ENCODE assay signal across 9 mouse cellular contexts in the genomic region with DNA sequence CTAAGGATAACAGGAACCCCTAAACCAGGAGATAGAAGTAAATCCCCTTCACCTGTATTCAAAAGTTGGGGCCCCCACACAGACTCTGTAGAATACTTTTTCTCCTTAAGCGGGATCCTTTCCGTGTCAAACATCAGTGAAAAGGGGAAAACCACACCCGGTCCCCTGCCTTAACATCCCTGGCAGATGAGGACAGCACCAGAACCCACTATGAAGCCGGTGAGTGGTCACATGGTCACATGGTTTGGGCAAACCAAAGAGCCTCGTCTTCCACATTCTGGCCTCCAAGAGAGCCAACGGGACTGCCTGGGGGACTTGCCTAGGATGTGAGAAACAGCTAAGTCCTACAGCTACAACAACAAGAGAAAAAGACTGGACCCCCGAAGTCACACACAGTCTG. TPM values are rescaled to one million over a fixed set of nuclear protein-coding genes. Genes with fewer than 3 reads are reported as not detected.
A peak's percentile ranks its signal among the peaks of the same experiment; 100 is the strongest.
DNase-seq lines count a peak whose midpoint lies in the region; ATAC-seq and TF ChIP-seq lines count a peak whose summit lies in the region.
"Had no signal": no experiment of that assay in that cellular context is flagged by ENCODE, and none has a peak within 500 bp of the region (broad histone marks: within the 10 kb centered on the region; RNA-seq: fewer than 3 reads in every experiment).

No protein-coding gene starts in this region.

- H3K36me3 ChIP-seq in megakaryocyte, embryonic 14.5 days (replicated peaks; ENCODE audit: low read length), result no peaks in the 10 kb centered on the region
- no peaks in the 10 kb centered on the region for H3K36me3 ChIP-seq in liver, embryonic 16.5 days (ENCODE audit: control insufficient read depth, insufficient read depth)
- H3K36me3 ChIP-seq in stomach, postnatal 0 days (ENCODE audit: control insufficient read depth, insufficient read depth, low read length), result no peaks in the 10 kb centered on the region

- H3K9ac ChIP-seq in liver, embryonic 16.5 days (ENCODE audit: low read depth, low read length), result no peak overlapping the region
- no peak overlapping the region for H3K9ac ChIP-seq in stomach, postnatal 0 days (ENCODE audit: low read length)

- H3K27me3 ChIP-seq in megakaryocyte, embryonic 14.5 days (replicated peaks), result peaks cover 86% of the 10 kb centered on the region
- peaks cover 67% of the 10 kb centered on the region for H3K27me3 ChIP-seq in liver, embryonic 16.5 days (ENCODE audit: control insufficient read depth, insufficient read depth, low read depth, low read length)
- peaks cover 17% of the 10 kb centered on the region for H3K27me3 ChIP-seq in stomach, postnatal 0 days (ENCODE audit: control insufficient read depth, insufficient read depth, low read length)

- ATAC-seq in megakaryocyte, adult 5-6 weeks (ENCODE audit: poor library complexity, severe bottlenecking), result no peak
- ATAC-seq in liver, embryonic 16.5 days (ENCODE audit: low read depth), result no peak
- no peak for ATAC-seq in stomach, postnatal 0 days (ENCODE audit: low FRiP score, low TSS enrichment)

- no peak for TF ChIP-seq EP300 in stomach, postnatal 0 days (optimal IDR thresholded peaks at IDR 0.05)

- peak overlapping the region; percentile 88 for H3K4me3 ChIP-seq in megakaryocyte, embryonic 14.5 days (replicated peaks)
- no peak overlapping the region for H3K4me3 ChIP-seq in liver, embryonic 16.5 days (ENCODE audit: low read depth, low read length)
- H3K4me3 ChIP-seq in stomach, postnatal 0 days (ENCODE audit: low read depth, low read length), result peak overlapping the region; percentile 29

- H3K9me3 ChIP-seq in megakaryocyte, embryonic 14.5 days, result peaks cover 24% of the 10 kb centered on the region
- no peaks in the 10 kb centered on the region for H3K9me3 ChIP-seq in liver, embryonic 16.5 days (replicated peaks; ENCODE audit: control insufficient read depth, low read length)
- no peaks in the 10 kb centered on the region for H3K9me3 ChIP-seq in stomach, postnatal 0 days (ENCODE audit: control insufficient read depth, low read length)

- TF ChIP-seq CTCF in stomach, postnatal 0 days (IDR thresholded peaks at IDR 0.05; ENCODE audit: low read depth), result no peak

- DNase-seq in embryo, embryonic 9.5 days (ENCODE audit: extremely low spot score), result peak; percentile 24
- no peak for DNase-seq in embryo, embryonic 10 days (ENCODE audit: low spot score)
- DNase-seq in stomach, postnatal 0 days (ENCODE audit: low spot score), result no peak
- no peak for DNase-seq in urinary bladder, postnatal 10 days (ENCODE audit: low spot score)
- no peak for DNase-seq in gastrocnemius, postnatal 10 days

- WGBS in liver, embryonic 16.5 days (ENCODE audit: insufficient replicate concordance), result 3% methylated on average over 7 of the region's 7 CpGs
- WGBS in stomach, postnatal 0 days, result 7% methylated on average over 7 of the region's 7 CpGs

- H3K27ac ChIP-seq in liver, embryonic 16.5 days (ENCODE audit: low read length), result no peak overlapping the region
- no peak overlapping the region for H3K27ac ChIP-seq in stomach, postnatal 0 days (replicated peaks)

- peaks cover 18% of the 10 kb centered on the region for H3K4me1 ChIP-seq in megakaryocyte, embryonic 14.5 days
- no peaks in the 10 kb centered on the region for H3K4me1 ChIP-seq in liver, embryonic 16.5 days (ENCODE audit: control insufficient read depth, low read depth, low read length)
- no peaks in the 10 kb centered on the region for H3K4me1 ChIP-seq in stomach, postnatal 0 days (replicated peaks; ENCODE audit: control insufficient read depth, insufficient read depth)

- 0 out of 2 replicates have a peak overlapping the region, but pooled peaks have one; percentile 46 for H3K4me2 ChIP-seq in liver, embryonic 16.5 days (ENCODE audit: low read depth, low read length)
- H3K4me2 ChIP-seq in stomach, postnatal 0 days (replicated peaks; ENCODE audit: low read depth), result peak overlapping the region; percentile 50

RNA-seq across cellular contexts. Expression of gene Faim, which starts 12.6 kb away (rescaled TPM):
- 16.5 TPM in 1 of 2 replicates, not detected in the other for polyA plus RNA-seq in megakaryocyte, embryonic 14.5 days (2012; ENCODE audit: insufficient read depth, low replicate concordance)
- total RNA-seq in megakaryocyte, adult 5-6 weeks (2015), result 55.0 and 74.1 TPM in 2 replicates
- 145 and 158 TPM in 2 replicates for total RNA-seq in megakaryocyte, adult 5-6 weeks (2017)
- polyA plus RNA-seq in liver, embryonic 16.5 days (2015; fragmentation: Nextera tagmentation; extraction: Ambion mirVana), result 8.0 and 10.3 TPM in 2 replicates
- 32.3 and 32.9 TPM in 2 replicates for polyA plus RNA-seq in stomach, postnatal 0 days (2015; fragmentation: Nextera tagmentation; extraction: Ambion mirVana)
- total RNA-seq in gastrocnemius, postnatal 10 days (2021), result 1 to 10 TPM; 5.6 to 6.2 TPM

RNA-seq across cellular contexts. Expression of gene Foxl2, which starts 18.5 kb away (rescaled TPM):
- not detected in 2 replicates for polyA plus RNA-seq in megakaryocyte, embryonic 14.5 days (2012; ENCODE audit: insufficient read depth, low replicate concordance)
- total RNA-seq in megakaryocyte, adult 5-6 weeks (2015), result not detected in 2 replicates
- not detected in 2 replicates for total RNA-seq in megakaryocyte, adult 5-6 weeks (2017)
- not detected in 2 replicates for polyA plus RNA-seq in liver, embryonic 16.5 days (2015; fragmentation: Nextera tagmentation; extraction: Ambion mirVana)
- polyA plus RNA-seq in stomach, postnatal 0 days (2015; fragmentation: Nextera tagmentation; extraction: Ambion mirVana), result 0.02 TPM in 1 of 2 replicates, not detected in the other
- total RNA-seq in gastrocnemius, postnatal 10 days (2021), result not detected
- total RNA-seq: megakaryocyte progenitor cell, adult 5-6 weeks had no signal
